Mouse (Mus musculus) thymus, adult 2 months (tissue): ENCODE data around the gene Plcb1. TPM values are rescaled to one million over a fixed set of nuclear protein-coding genes. Genes with fewer than 3 reads are reported as not detected.

ENCODE experiments used
- DNase-seq: peaks from one replicate; pipeline ENCODE4 v3.0.0; 2021
- H3K27ac ChIP-seq: fragments of 200-500 bp; 2 replicates; pipeline ENCODE4 v1.5.1; 2012; ENCODE audit warnings: low read length, control low read depth; ENCODE audit not compliant: control insufficient read depth, insufficient read depth
- H3K27me3 ChIP-seq: fragments of 200-500 bp; 2 replicates; pipeline ENCODE4 v1.6.1; 2012; ENCODE audit warnings: mild to moderate bottlenecking, low read length, moderate library complexity, mixed read lengths; ENCODE audit not compliant: control insufficient read depth, insufficient read depth
- H3K36me3 ChIP-seq: fragments of 200-500 bp; 2 replicates; pipeline ENCODE4 v1.6.1; 2012; ENCODE audit warnings: mild to moderate bottlenecking, low read length, moderate library complexity; ENCODE audit not compliant: control insufficient read depth, insufficient read depth
- H3K4me1 ChIP-seq: fragments of 200-500 bp; replicated peaks from 2 replicates; pipeline ENCODE4 v1.6.1; 2012; ENCODE audit warnings: low read length; ENCODE audit not compliant: control insufficient read depth, insufficient read depth
- H3K4me3 ChIP-seq: fragments of 200-500 bp; 2 replicates; pipeline ENCODE4 v1.5.1; 2012; ENCODE audit warnings: mild to moderate bottlenecking, low read length, control low read depth, moderate library complexity; ENCODE audit not compliant: control insufficient read depth, insufficient read depth
- CTCF ChIP-seq: fragments of 200-500 bp; IDR thresholded peaks from 2 replicates; pipeline ENCODE4 v1.5.1; 2012; ENCODE audit warnings: mild to moderate bottlenecking, control low read depth, low read length, moderate library complexity, borderline replicate concordance; ENCODE audit not compliant: control insufficient read depth, poor library complexity, insufficient read depth; ENCODE audit errors: extremely low read depth
- POLR2A ChIP-seq: fragments of 200-500 bp; IDR thresholded peaks from 2 replicates; pipeline ENCODE4 v1.6.1; 2012; ENCODE audit warnings: mild to moderate bottlenecking, low read length, control low read depth, moderate library complexity; ENCODE audit not compliant: control insufficient read depth, poor library complexity, insufficient read depth; ENCODE audit errors: extremely low read depth
- WGBS: fragments of 180-500 bp; shearing (Covaris S2); methylation state at CpG from one replicate; pipeline ENCODE4 v1.1.7; 2018; 5-methylcytosine and 5-hydroxymethylcytosine counted together
- polyA plus RNA-seq: library from polyadenylated mRNA; depleted of rRNA; stranded (reverse); fragments of >200 nt; gene quantifications from 2 replicates; pipeline ENCODE4 v1.2.3, GENCODE M21; 2012

Plcb1 gene
- polyA plus RNA-seq, 1 experiment, result 0.32 TPM

- WGBS, result 94% methylated on average over 7 of the region's 7 CpGs
- no peaks in the 10 kb centered on the region for H3K36me3 ChIP-seq
- no peak for TF ChIP-seq POLR2A
- no peak for TF ChIP-seq CTCF
- no peaks in the 10 kb centered on the region for H3K4me1 ChIP-seq
- H3K27me3 ChIP-seq, result no peaks in the 10 kb centered on the region
- no peak for DNase-seq
- H3K27ac ChIP-seq, result no peak overlapping the region
- no peak overlapping the region for H3K4me3 ChIP-seq
Observed at GRCm38 (mm10) chr2:135323276-135323954, 537.5 kb downstream of the Plcb1 start.

GRCm38 (mm10) chr2:135323955-135324302 lies 538.1 kb downstream of the Plcb1 start:
- DNase-seq, result peak; percentile 10
- H3K36me3 ChIP-seq, result no peaks in the 10 kb centered on the region
- H3K4me3 ChIP-seq, result no peak overlapping the region
- no peak overlapping the region for H3K27ac ChIP-seq
- H3K4me1 ChIP-seq, result no peaks in the 10 kb centered on the region
- H3K27me3 ChIP-seq, result no peaks in the 10 kb centered on the region
- 72% methylated on average over 4 of the region's 4 CpGs for WGBS
- TF ChIP-seq POLR2A (no peak), CTCF (no peak)

- DNase-seq, result peak; percentile 2
Observed at GRCm38 (mm10) chr2:135328756-135329155, 542.9 kb downstream of the Plcb1 start.

GRCm38 (mm10) chr2:135329782-135330545 lies 544.1 kb downstream of the Plcb1 start:
- TF ChIP-seq POLR2A (no peak), CTCF (no peak)
- 16% methylated on average over 14 of the region's 14 CpGs for WGBS
- peak; percentile 15 for DNase-seq
- Histone ChIP-seq H3K27ac (no peak overlapping the region), H3K4me3 (no peak overlapping the region), H3K27me3 (no peaks in the 10 kb centered on the region), H3K4me1 (no peaks in the 10 kb centered on the region), H3K36me3 (no peaks in the 10 kb centered on the region)

More at GRCm38 (mm10) chr2:135328756-135329155, 542.9 kb downstream of the Plcb1 start:
- 3% methylated on average over 2 of the region's 2 CpGs for WGBS
- H3K36me3 ChIP-seq, result no peaks in the 10 kb centered on the region
- no peaks in the 10 kb centered on the region for H3K4me1 ChIP-seq
- H3K27ac ChIP-seq, result no peak overlapping the region
- TF ChIP-seq POLR2A (no peak), CTCF (no peak)
- no peaks in the 10 kb centered on the region for H3K27me3 ChIP-seq
- H3K4me3 ChIP-seq, result no peak overlapping the region

- WGBS, result 93% methylated on average over 1 of the region's 1 CpGs
- no peaks in the 10 kb centered on the region for H3K36me3 ChIP-seq
- H3K27ac ChIP-seq, result no peak overlapping the region
- no peak overlapping the region for H3K4me3 ChIP-seq
- no peak for DNase-seq
- no peaks in the 10 kb centered on the region for H3K4me1 ChIP-seq
- no peak for TF ChIP-seq POLR2A
- no peak for TF ChIP-seq CTCF
- H3K27me3 ChIP-seq, result no peaks in the 10 kb centered on the region
Observed at GRCm38 (mm10) chr2:135331868-135332267, 546.0 kb downstream of the Plcb1 start.

GRCm38 (mm10) chr2:135356311-135356710 lies 570.4 kb downstream of the Plcb1 start:
- H3K4me3 ChIP-seq, result no peak overlapping the region
- H3K4me1 ChIP-seq, result no peaks in the 10 kb centered on the region
- no peak overlapping the region for H3K27ac ChIP-seq
- no peaks in the 10 kb centered on the region for H3K27me3 ChIP-seq
- WGBS, result 48% methylated on average over 1 of the region's 1 CpGs
- TF ChIP-seq CTCF (no peak), POLR2A (no peak)
- no peak for DNase-seq
- H3K36me3 ChIP-seq, result no peaks in the 10 kb centered on the region
